Mouse (Mus musculus): ENCODE measurements around the gene Sox6.

The Sox6 gene

DNA sequence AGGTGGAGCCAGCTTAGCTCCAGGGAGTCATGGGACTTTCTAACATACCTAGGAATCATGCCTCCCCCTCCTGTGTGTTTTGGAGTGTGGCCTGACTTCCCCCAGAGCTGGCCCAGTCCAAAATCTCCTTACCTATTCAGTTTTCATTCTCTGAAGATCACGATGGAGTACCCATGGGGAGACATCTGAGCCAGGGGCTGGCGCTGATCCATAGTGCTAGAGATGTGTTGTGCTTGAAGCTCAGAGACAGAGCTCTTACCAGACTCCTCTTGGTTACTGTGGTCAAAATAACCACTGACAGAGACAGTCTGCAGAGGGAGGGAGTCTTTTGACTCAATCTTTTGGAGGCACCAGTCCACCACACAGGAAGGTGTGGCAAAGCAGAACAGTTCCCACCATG lies 575.2 kb downstream of the Sox6 start:
- Histone ChIP-seq H3K36me3 (ENCODE audit: control insufficient read depth, insufficient read depth, low read length, poor library complexity, severe bottlenecking) (no peaks in the 10 kb centered on the region), H3K27me3 (ENCODE audit: control insufficient read depth, insufficient read depth, low read length, poor library complexity, severe bottlenecking) (no peaks in the 10 kb centered on the region)
- no peak for DNase-seq (ENCODE audit: low read depth, low spot score)

DNA sequence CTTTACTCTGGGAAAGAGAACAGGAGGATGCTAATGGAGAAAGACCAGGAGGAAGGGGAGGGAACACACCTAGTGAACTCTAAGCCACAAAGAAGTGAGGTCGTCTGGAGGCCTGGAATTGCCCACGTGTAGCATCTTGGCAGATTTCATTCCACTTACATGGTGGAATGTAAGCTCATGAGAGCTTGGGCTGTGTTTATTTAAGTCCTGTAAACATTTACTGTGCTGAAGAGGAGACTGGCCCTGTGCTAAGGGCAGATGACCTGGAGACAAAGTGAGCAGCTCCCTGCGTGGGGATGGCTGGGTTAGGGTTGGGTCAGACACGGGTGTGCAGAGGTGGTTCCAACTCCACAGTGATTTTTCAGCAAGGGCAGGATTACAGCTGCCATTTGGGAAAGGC lies 576.3 kb downstream of the Sox6 start:
- Histone ChIP-seq H3K27me3 (ENCODE audit: control insufficient read depth, insufficient read depth, low read length, poor library complexity, severe bottlenecking) (no peaks in the 10 kb centered on the region), H3K36me3 (ENCODE audit: control insufficient read depth, insufficient read depth, low read length, poor library complexity, severe bottlenecking) (no peaks in the 10 kb centered on the region)
- no peak for DNase-seq (ENCODE audit: low read depth, low spot score)

DNA sequence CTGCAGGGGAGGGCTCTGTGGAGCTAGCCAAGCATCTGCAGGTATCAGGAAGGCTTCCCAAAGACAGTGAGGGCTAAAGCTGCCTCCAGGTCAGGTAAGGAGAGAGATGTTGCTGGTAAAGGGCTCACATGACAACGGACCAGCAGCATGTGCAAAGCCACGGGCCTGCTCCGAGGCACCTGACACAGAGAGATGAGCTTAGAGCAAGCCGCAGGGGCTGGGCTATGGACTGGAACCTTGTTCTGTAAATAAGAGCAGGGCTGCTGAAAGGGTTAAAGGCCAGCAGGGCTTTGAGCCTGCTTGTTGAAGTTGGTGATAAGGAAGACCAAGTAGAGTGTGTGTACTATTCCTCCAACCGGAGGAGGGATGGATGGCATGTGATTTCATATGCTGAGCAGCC lies 583.6 kb downstream of the Sox6 start:
- no peaks in the 10 kb centered on the region for H3K36me3 ChIP-seq (ENCODE audit: control insufficient read depth, insufficient read depth, low read length, poor library complexity, severe bottlenecking)
- no peaks in the 10 kb centered on the region for H3K27me3 ChIP-seq (ENCODE audit: control insufficient read depth, insufficient read depth, low read length, poor library complexity, severe bottlenecking)
- no peak for DNase-seq (ENCODE audit: low read depth, low spot score)

- Histone ChIP-seq H3K27me3 (ENCODE audit: control insufficient read depth, insufficient read depth, low read length, poor library complexity, severe bottlenecking) (no peaks in the 10 kb centered on the region), H3K36me3 (ENCODE audit: control insufficient read depth, insufficient read depth, low read length, poor library complexity, severe bottlenecking) (no peaks in the 10 kb centered on the region)
- DNase-seq (ENCODE audit: low read depth, low spot score), result no peak
Measured at GRCm38 (mm10) chr7:115453713-115454073, 584.9 kb downstream of the Sox6 start.

- no peak for DNase-seq (ENCODE audit: low read depth, low spot score)
- H3K27me3 ChIP-seq (ENCODE audit: control insufficient read depth, insufficient read depth, low read length, poor library complexity, severe bottlenecking), result no peaks in the 10 kb centered on the region
- no peaks in the 10 kb centered on the region for H3K36me3 ChIP-seq (ENCODE audit: control insufficient read depth, insufficient read depth, low read length, poor library complexity, severe bottlenecking)
Measured at GRCm38 (mm10) chr7:115453042-115453712, 585.4 kb downstream of the Sox6 start.

- DNase-seq (ENCODE audit: low read depth, low spot score), result no peak
- H3K27me3 ChIP-seq (ENCODE audit: control insufficient read depth, insufficient read depth, low read length, poor library complexity, severe bottlenecking), result no peaks in the 10 kb centered on the region
Measured at GRCm38 (mm10) chr7:115450431-115451195, 588.0 kb downstream of the Sox6 start.

GRCm38 (mm10) chr7:115448403-115449025 lies 590.1 kb downstream of the Sox6 start:
- Histone ChIP-seq H3K27me3 (ENCODE audit: control insufficient read depth, insufficient read depth, low read length, poor library complexity, severe bottlenecking) (no peaks in the 10 kb centered on the region), H3K36me3 (ENCODE audit: control insufficient read depth, insufficient read depth, low read length, poor library complexity, severe bottlenecking) (no peaks in the 10 kb centered on the region)
- DNase-seq (ENCODE audit: low read depth, low spot score), result no peak

More at GRCm38 (mm10) chr7:115450431-115451195, 588.0 kb downstream of the Sox6 start:
- H3K36me3 ChIP-seq (ENCODE audit: control insufficient read depth, insufficient read depth, low read length, poor library complexity, severe bottlenecking), result no peaks in the 10 kb centered on the region

DNA sequence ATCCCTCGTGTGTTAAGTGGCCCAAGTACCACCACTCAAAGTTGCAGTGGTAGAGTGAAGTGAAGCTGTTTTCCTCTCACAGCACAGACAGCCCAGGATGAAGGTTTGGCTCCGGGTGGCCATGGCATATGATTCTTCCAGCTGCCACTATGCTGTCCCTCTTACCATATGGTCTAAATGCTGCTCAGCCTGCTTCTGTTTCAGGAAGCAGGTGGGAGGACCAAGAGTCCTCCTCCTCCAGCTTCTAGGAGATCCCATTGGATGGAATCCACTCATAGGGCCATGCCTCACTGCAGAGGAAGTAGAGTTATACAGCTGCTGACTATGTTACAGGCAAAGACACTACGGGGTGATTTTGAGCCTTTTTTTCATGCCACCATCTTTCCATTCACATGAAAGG lies 591.5 kb downstream of the Sox6 start:
- no peaks in the 10 kb centered on the region for H3K27me3 ChIP-seq (ENCODE audit: control insufficient read depth, insufficient read depth, low read length, poor library complexity, severe bottlenecking)
- H3K36me3 ChIP-seq (ENCODE audit: control insufficient read depth, insufficient read depth, low read length, poor library complexity, severe bottlenecking), result no peaks in the 10 kb centered on the region
- DNase-seq (ENCODE audit: low read depth, low spot score), result no peak

DNA sequence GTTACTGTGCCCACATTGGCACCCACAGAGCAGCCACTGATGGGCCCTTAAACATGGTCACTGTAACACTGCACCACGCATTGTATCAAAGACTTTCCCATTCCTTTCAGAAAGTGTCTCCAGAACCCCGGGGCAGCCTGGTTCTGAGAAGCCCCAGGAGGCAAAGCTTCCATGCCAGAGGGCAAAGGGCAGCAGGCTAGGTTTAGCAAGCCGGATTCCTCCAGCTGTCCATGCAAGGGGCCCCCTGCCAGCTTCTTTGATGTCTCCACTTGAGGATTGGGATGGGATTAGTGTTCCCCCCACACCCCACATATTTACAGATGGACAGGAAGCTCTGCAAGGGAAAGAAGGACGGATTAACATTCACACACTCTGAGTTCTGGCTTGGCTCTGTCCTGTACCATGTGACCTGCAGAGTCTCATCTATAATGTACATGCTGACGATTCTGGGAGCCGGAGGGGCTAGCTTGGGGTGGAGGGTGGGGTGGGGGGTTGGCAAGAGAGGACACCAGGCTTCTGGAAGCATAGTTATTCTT lies 592.0 kb downstream of the Sox6 start:
- Histone ChIP-seq H3K27me3 (ENCODE audit: control insufficient read depth, insufficient read depth, low read length, poor library complexity, severe bottlenecking) (no peaks in the 10 kb centered on the region), H3K36me3 (ENCODE audit: control insufficient read depth, insufficient read depth, low read length, poor library complexity, severe bottlenecking) (no peaks in the 10 kb centered on the region)
- no peak for DNase-seq (ENCODE audit: low read depth, low spot score)

DNA sequence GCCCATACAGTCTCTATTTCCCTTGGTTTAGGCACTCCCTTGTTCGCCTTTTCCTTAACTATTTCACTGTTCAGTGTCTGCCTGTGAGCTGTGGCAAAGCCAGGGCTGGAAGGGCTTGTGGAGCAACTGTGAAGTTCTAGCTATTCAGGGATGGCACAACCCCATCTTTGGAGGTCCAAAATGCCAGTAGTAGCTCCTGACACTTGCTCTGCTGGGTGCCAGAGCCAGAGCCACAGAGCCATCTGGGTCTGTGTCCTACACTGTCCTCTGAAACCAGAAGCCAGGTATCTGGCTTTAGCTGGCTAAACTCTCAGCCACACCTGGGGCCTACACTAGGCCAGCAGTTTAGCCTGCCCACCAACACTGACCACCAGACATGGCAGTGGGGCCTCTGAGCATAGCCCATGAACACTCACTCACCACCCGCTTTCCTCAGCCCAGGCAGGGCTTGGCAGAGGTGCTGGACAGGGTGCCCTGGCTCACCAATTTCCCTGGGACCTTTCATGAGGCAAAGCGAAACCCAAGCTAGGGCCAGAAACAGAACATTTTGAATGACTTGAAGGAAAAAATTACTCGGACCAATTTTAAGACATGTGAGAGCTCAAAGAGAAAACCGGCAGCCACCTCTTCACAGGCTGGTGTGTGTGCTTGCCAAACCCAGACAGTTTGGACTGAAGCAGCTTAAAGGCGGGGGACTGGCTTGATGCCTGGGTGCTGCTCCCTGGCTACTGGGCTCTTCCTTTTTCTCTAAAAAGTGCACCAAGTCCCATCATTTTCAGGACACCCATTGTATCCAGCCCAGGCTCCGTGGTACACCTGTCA lies 612.2 kb downstream of the Sox6 start:
- no peaks in the 10 kb centered on the region for H3K27me3 ChIP-seq (ENCODE audit: control insufficient read depth, insufficient read depth, low read length, poor library complexity, severe bottlenecking)
- DNase-seq (ENCODE audit: low read depth, low spot score), result no peak
- no peaks in the 10 kb centered on the region for H3K36me3 ChIP-seq (ENCODE audit: control insufficient read depth, insufficient read depth, low read length, poor library complexity, severe bottlenecking)

- no peaks in the 10 kb centered on the region for H3K36me3 ChIP-seq (ENCODE audit: control insufficient read depth, insufficient read depth, low read length, poor library complexity, severe bottlenecking)
- no peaks in the 10 kb centered on the region for H3K27me3 ChIP-seq (ENCODE audit: control insufficient read depth, insufficient read depth, low read length, poor library complexity, severe bottlenecking)
- DNase-seq (ENCODE audit: low read depth, low spot score), result no peak
Measured at GRCm38 (mm10) chr7:115422828-115423227, 615.8 kb downstream of the Sox6 start.

GRCm38 (mm10) chr7:115420960-115421359 lies 617.6 kb downstream of the Sox6 start:
- no peak for DNase-seq (ENCODE audit: low read depth, low spot score)
- Histone ChIP-seq H3K36me3 (ENCODE audit: control insufficient read depth, insufficient read depth, low read length, poor library complexity, severe bottlenecking) (no peaks in the 10 kb centered on the region), H3K27me3 (ENCODE audit: control insufficient read depth, insufficient read depth, low read length, poor library complexity, severe bottlenecking) (no peaks in the 10 kb centered on the region)
